Mouse (Mus musculus) hindbrain, embryonic 11.5 days (tissue): Measurements from ENCODE around the gene Mcl1. TPM values are rescaled to one million over a fixed set of nuclear protein-coding genes. Genes with fewer than 3 reads are reported as not detected.
A peak's percentile ranks its signal among the peaks of the same experiment; 100 is the strongest.

Experiments used
- ATAC-seq: fragments of 200-750 bp; cut with Nextera tagmentation; 2 replicates; pipeline ENCODE4 v1.8.0; 2017; ENCODE audit warnings: mild to moderate bottlenecking, moderate TSS enrichment, moderate library complexity; ENCODE audit not compliant: low FRiP score
- DNase-seq: peaks from one replicate; pipeline ENCODE4 v3.0.0-alpha.2; 2015; ENCODE audit warnings: low spot score
- H3K27ac ChIP-seq: fragments of 300-500 bp; sonication (generic); 2 replicates; pipeline ENCODE4 v1.5.1; 2014; ENCODE audit warnings: mild to moderate bottlenecking, low read depth, low read length
- H3K27me3 ChIP-seq: fragments of 300-500 bp; sonication (generic); 2 replicates; pipeline ENCODE4 v1.6.1; 2014; ENCODE audit warnings: mild to moderate bottlenecking, low read length, moderate library complexity, mixed read lengths; ENCODE audit not compliant: control insufficient read depth, insufficient read depth
- H3K36me3 ChIP-seq: fragments of 300-500 bp; sonication (generic); 2 replicates; pipeline ENCODE4 v1.6.1; 2014; ENCODE audit warnings: mild to moderate bottlenecking, low read length, moderate library complexity, mixed read lengths; ENCODE audit not compliant: control insufficient read depth, insufficient read depth
- H3K4me1 ChIP-seq: fragments of 300-500 bp; sonication (generic); replicated peaks from 2 replicates; pipeline ENCODE4 v1.6.1; 2014; ENCODE audit warnings: low read length, mixed read lengths; ENCODE audit not compliant: control insufficient read depth, insufficient read depth
- H3K4me2 ChIP-seq: fragments of 300-500 bp; sonication (generic); replicated peaks from 2 replicates; pipeline ENCODE4 v1.6.1; 2014; ENCODE audit warnings: mild to moderate bottlenecking, low read depth, low read length
- H3K4me3 ChIP-seq: fragments of 300-500 bp; sonication (generic); 2 replicates; pipeline ENCODE4 v1.5.1; 2014; ENCODE audit warnings: low read depth, low read length
- H3K9ac ChIP-seq: fragments of 300-500 bp; sonication (generic); 2 replicates; pipeline ENCODE4 v1.6.1; 2014; ENCODE audit warnings: low read depth, low read length
- H3K9me3 ChIP-seq: fragments of 300-500 bp; sonication (generic); 2 replicates; pipeline ENCODE4 v1.6.1; 2016; ENCODE audit warnings: low read length; ENCODE audit not compliant: control insufficient read depth
- WGBS: fragments of 180-500 bp; shearing (Covaris S2); extraction: QIAGEN DNeasy Blood & Tissue Kit; methylation state at CpG from one replicate; pipeline ENCODE4 v1.1.7; 2014; 5-methylcytosine and 5-hydroxymethylcytosine counted together
- polyA plus RNA-seq: library from polyadenylated mRNA; unstranded; fragments of >200 nt; fragmentation: Nextera tagmentation; extraction: Ambion mirVana; gene quantifications from 2 replicates; pipeline ENCODE4 v1.2.1, GENCODE M21; 2014

Mcl1 gene
- polyA plus RNA-seq, 1 experiment from 2014 or later: 76.1 TPM

DNA sequence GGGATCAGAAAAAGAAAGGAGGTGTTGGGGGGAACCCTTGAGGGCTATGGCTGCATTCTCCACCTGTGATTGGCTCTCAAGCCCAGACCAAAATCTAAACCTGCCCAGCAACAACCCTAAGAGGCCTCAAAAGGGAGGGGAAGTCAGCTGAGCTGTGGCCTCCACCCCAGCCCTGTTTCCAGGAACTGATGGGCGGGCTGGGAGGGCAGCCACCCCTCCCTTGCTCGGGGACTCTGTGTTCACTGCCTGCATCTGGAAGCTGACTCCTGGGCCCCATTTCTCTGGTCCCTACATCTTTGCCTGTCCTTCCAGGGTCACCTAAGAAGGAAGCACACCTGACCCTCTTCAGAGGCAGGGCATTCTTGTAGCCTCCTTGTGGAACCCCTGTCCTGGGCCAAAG is 15.6 kb downstream of the Mcl1 start:
- Histone ChIP-seq H3K27me3 (no peaks in the 10 kb centered on the region), H3K4me2 (no peak overlapping the region), H3K9me3 (no peaks in the 10 kb centered on the region), H3K9ac (no peak overlapping the region), H3K4me1 (no peaks in the 10 kb centered on the region; the same call in 1 of the 2 replicates), H3K27ac (0 out of 2 replicates have a peak overlapping the region, but pooled peaks have one; percentile 30), H3K36me3 (no peaks in the 10 kb centered on the region), H3K4me3 (no peak overlapping the region)
- DNase-seq (peak; percentile 37), ATAC-seq (no peak; the same call in 1 of the 2 replicates)
- WGBS: 17% methylated on average over 2 of the region's 2 CpGs

DNA sequence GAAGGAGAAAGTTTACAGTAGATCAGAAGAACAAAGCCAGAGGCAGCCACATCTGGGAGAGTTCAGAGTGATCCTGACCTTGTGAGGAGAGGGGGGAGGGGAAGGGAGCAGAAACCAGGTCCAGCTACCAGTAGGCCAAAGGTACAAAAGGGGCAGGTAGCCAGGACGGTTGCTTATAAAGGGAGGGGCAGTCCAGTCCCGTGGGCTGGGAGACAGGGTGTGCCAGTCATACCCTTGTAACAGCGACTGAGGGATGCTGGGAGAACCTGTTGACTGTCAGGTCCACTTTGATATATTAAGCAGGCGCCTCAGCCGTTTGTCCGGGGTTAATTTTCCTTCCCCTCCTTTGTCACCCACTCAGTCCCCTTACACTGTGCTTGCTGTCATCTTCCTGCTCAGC is 16.2 kb downstream of the Mcl1 start:
- no peak for ATAC-seq
- no peak for DNase-seq
- no peak overlapping the region for H3K9ac ChIP-seq
- H3K9me3 ChIP-seq: no peaks in the 10 kb centered on the region
- no peaks in the 10 kb centered on the region; the same call in 1 of the 2 replicates for H3K4me1 ChIP-seq
- H3K4me3 ChIP-seq: no peak overlapping the region
- 0 out of 2 replicates have a peak overlapping the region, but pooled peaks have one; percentile 5 for H3K27ac ChIP-seq
- 13% methylated on average over 6 of the region's 6 CpGs for WGBS
- no peak overlapping the region for H3K4me2 ChIP-seq
- no peaks in the 10 kb centered on the region for H3K27me3 ChIP-seq
- no peaks in the 10 kb centered on the region for H3K36me3 ChIP-seq

- Histone ChIP-seq H3K27me3 (no peaks in the 10 kb centered on the region), H3K27ac (0 out of 2 replicates have a peak overlapping the region, but pooled peaks have one; percentile 5), H3K9me3 (no peaks in the 10 kb centered on the region), H3K4me3 (no peak overlapping the region), H3K4me2 (no peak overlapping the region), H3K4me1 (no peaks in the 10 kb centered on the region; the same call in 1 of the 2 replicates), H3K9ac (no peak overlapping the region), H3K36me3 (no peaks in the 10 kb centered on the region)
- WGBS: 19% methylated on average over 7 of the region's 8 CpGs
- DNase-seq: peak; percentile 82
- peak; percentile 18; the same call in 1 of the 2 replicates for ATAC-seq
Observed at GRCm38 (mm10) chr3:95675301-95676092, 16.9 kb downstream of the Mcl1 start.

DNA sequence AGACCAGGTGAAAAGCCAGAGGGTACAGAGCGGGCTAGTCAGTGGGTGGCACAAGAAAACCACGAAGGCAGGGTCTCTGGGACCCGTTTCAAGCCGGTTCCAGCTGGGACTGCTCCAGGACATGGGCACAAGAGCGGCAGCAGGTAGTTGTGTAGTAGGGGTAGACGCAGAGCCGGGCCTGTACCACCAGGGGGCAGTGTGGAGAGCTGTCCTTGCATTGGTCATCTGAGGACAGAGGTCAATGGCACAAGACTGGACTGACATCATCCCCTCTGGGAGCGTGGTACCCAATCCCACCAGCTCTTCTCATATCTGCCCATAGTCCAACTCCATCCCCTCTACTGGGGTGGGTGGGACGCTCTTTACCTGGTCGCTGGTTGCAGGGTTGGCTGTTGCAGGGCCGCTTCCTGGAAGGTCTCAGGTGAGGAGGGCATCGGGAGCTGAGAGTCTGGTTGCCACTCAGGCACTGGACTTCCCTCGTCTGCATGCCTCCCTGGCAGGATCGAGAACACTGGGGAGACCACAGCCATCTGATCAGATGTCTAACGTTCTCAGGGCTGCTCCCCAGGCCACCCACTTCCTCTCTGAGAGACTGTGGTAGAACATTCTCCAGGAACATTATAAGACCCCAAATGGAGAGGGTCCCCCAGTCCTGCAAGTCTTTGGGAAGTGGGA is 18.3 kb downstream of the Mcl1 start:
- no peak overlapping the region for H3K9ac ChIP-seq
- no peaks in the 10 kb centered on the region for H3K36me3 ChIP-seq
- ATAC-seq (no peak), DNase-seq (peak; percentile 75)
- H3K27ac ChIP-seq: no peak overlapping the region
- H3K27me3 ChIP-seq: no peaks in the 10 kb centered on the region
- WGBS: 58% methylated on average over 15 of the region's 15 CpGs
- H3K4me3 ChIP-seq: no peak overlapping the region
- H3K4me2 ChIP-seq: no peak overlapping the region
- H3K9me3 ChIP-seq: no peaks in the 10 kb centered on the region
- no peaks in the 10 kb centered on the region; the same call in 1 of the 2 replicates for H3K4me1 ChIP-seq

DNA sequence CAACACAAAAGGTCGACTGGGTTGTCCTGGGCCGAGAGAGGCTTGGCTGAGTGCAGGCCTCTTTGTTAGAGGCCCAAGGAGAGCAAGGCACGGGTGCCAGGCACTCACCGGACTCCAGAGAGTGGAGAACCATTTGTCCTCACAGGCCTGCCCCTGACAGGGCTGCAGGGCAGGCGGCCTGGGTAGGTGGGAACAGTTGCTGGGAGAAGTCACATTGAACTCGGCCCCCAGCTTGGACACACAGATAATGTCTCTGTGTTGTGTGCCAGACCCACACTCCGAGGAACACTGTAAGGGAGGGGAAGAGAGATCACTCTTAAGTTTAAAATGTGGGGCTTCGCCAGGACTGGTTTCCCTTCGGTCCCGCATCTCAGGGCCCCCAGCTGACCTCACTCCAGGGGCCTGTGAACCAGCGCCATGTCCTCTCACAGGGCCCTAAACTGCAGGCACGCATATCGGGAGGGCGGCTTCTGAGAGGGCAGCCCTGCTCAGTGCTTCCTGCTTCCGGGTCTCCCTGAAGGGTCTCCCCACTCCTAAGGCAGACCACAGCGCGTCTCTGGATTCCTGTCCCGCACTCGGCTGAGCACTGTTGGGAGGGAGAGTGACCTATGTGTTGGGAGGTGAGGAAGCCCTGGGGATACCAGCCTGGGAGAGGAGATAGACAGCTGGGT is 19.0 kb downstream of the Mcl1 start:
- ATAC-seq (no peak), DNase-seq (no peak)
- Histone ChIP-seq H3K9ac (no peak overlapping the region), H3K4me2 (no peak overlapping the region), H3K9me3 (no peaks in the 10 kb centered on the region), H3K4me3 (no peak overlapping the region), H3K27ac (no peak overlapping the region), H3K36me3 (no peaks in the 10 kb centered on the region), H3K4me1 (no peaks in the 10 kb centered on the region; the same call in 1 of the 2 replicates), H3K27me3 (no peaks in the 10 kb centered on the region)
- 80% methylated on average over 19 of the region's 19 CpGs for WGBS

- no peaks in the 10 kb centered on the region for H3K27me3 ChIP-seq
- H3K4me2 ChIP-seq: no peak overlapping the region
- no peaks in the 10 kb centered on the region for H3K9me3 ChIP-seq
- WGBS: 91% methylated on average over 8 of the region's 8 CpGs
- no peaks in the 10 kb centered on the region for H3K36me3 ChIP-seq
- H3K4me3 ChIP-seq: no peak overlapping the region
- H3K27ac ChIP-seq: no peak overlapping the region
- ATAC-seq (no peak), DNase-seq (no peak)
- no peak overlapping the region for H3K9ac ChIP-seq
- H3K4me1 ChIP-seq: no peaks in the 10 kb centered on the region
Observed at GRCm38 (mm10) chr3:95679551-95679950, 21.0 kb downstream of the Mcl1 start.

DNA sequence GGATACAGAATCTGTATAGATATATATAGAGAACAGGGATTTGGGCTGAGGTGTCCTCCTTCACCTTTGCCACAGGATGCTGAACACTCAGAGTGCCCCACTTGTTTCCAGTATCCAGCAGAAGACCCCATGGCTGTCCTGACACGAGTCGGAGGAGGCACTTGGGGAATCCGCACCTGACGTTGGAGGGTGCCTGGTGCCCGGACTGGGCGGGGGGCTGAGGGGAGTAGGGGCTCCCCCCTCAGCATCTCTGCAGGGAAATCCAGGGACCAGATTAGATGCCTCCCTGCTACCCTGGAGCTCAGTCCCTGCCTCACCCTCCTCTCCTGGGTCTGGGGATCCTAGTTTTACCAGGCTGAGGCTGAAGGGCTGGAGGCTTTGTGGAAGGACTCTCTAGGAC is 22.1 kb downstream of the Mcl1 start:
- WGBS: 88% methylated on average over 6 of the region's 6 CpGs
- Histone ChIP-seq H3K27me3 (no peaks in the 10 kb centered on the region), H3K9me3 (no peaks in the 10 kb centered on the region), H3K4me1 (no peaks in the 10 kb centered on the region), H3K36me3 (no peaks in the 10 kb centered on the region), H3K27ac (no peak overlapping the region), H3K9ac (no peak overlapping the region), H3K4me2 (no peak overlapping the region), H3K4me3 (no peak overlapping the region)
- DNase-seq: no peak
- ATAC-seq: no peak

GRCm38 (mm10) chr3:95681365-95681764 is 22.8 kb downstream of the Mcl1 start:
- Histone ChIP-seq H3K9me3 (no peaks in the 10 kb centered on the region), H3K4me1 (no peaks in the 10 kb centered on the region), H3K27ac (no peak overlapping the region), H3K4me2 (no peak overlapping the region), H3K9ac (no peak overlapping the region), H3K4me3 (no peak overlapping the region), H3K27me3 (no peaks in the 10 kb centered on the region), H3K36me3 (no peaks in the 10 kb centered on the region)
- 40% methylated on average over 11 of the region's 11 CpGs for WGBS
- ATAC-seq (0 out of 2 replicates have a peak, but pooled peaks have one; percentile 20), DNase-seq (no peak)
